Mouse (Mus musculus): ENCODE measurements around the gene Dhdds.
A peak's percentile ranks its signal among the peaks of the same experiment; 100 is the strongest.

The Dhdds gene

DNA sequence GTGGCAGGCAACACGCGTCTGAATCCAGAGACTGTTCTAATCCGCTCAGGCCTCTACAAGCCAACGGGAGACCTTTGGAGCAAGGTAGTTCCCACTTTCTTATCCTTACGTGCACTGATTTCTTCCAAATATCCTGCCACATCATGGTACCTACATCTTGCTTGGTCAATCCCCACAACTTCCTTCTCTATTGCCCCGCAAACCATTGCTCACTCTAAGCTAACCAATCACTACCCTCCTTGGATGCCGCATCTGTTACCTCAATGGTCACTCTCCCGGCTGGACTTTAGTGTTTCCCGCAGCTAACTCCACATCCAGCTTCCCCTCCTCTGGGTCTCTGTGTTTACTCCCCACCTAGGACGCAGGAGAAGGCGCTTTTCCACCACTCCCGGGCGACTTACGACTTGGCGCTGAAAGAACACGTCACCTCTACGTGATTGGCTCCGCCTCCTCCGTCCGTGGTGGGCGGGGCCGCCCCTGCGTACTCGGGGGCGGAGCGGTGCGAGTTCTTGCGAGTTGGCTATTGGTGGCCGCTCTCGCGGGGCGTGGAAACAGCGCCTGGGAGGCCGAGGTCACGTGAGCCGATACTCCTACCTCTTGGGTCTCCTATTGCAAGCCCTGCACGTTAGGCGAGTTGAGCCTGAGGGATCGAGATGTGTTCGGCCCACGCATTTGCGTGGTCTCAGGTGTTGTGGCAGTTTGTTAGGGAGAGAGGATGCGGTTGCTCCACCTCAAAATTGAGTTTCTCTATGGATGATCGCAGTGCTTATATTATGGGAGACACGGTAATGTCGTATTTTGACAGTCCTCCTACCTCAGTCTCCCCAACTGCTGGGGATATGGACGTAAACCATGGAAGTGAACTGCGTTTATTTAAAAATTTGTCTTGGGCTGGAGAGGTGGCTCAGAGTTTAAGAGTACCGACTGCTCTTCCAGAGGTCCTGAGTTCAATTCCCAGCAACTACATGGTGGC lies at the start of gene Dhdds:
Dhdds (minus strand) TSS at position 453 of the 973 bp plus-strand sequence.
- DNase-seq (ENCODE audit: low spot score in 2 of 2): peak; percentile 93 to 94

DNA sequence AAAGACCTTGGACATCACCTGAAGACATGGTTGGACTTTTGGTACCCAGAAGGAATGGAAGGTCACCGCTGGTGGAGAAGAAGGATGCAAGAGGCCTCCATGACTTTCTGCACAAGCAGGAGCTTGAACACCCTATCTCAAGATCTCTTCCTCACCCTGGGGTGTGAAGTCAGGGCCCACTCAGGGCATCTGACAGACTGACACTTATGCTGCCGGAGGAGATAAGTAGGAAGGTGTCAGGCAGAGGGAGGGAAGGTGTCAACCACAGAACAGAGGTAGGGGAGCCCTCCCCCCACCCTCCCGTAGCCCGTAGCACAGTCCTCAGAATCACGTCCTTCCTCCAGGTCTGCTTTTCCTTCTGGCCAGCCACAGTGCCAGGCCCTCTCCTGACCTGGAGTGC lies 46.9 kb upstream of the Dhdds start:
- no peak for DNase-seq (ENCODE audit: low spot score in 2 of 2)

DNA sequence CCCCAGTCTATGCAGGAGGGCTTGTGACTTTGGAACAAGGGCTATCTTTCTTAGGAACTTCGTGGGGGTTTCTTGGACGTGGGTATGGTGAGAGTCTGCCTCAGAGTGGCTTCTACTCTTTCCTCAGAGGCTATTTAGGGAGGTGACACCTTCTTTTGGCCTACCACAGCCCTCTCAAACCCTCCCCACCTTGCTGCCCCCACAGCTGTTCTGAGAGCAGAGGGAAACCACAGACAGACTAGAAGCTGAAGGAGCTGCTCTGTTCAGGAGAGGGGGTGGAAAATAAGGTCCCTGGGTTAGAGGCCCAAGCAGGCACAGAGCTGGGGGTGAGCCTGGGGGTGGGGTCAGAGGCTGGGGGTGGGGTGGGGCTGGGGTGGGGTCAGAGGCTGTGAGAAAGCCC lies 42.3 kb upstream of the Dhdds start:
- no peak for DNase-seq (ENCODE audit: low spot score in 2 of 2)

DNA sequence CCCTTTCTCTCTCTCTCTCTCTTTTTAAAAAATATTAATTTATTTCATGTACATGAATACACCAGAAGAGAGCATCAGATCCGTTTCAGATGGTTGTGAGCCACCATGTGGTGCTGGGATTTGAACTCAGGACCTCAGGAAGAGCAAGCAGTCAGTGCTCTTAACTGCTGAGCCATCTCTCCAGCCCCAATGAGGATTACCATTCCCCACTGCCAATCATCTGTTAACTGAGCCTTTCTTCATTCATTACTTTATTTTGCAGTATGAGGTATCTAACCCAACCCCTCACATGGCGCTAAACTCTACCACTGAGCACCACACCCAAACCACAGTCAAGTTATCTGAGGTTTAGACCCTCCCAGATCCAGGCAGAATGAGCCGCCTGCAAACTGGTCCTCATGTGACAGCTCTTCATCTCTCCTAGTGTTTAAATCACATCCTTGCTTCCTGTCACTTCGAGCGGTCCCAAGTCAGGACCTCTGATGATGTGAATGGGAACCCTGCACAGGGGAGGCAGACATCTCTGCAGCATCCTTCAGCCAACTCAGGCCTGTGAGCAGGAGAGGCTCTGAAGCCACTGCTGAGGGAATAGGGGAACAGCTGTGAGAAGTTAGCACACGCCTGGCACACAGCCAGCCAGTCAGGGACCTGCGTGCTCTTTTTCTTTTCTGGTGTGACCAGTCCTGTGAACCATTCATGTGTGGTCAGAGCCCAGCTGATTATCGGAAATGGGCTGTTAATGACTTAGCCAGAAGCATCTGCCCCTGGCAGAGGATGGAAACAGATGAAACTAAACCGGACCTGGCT lies 40.8 kb upstream of the Dhdds start:
- DNase-seq (ENCODE audit: low spot score in 2 of 2): no peak

DNA sequence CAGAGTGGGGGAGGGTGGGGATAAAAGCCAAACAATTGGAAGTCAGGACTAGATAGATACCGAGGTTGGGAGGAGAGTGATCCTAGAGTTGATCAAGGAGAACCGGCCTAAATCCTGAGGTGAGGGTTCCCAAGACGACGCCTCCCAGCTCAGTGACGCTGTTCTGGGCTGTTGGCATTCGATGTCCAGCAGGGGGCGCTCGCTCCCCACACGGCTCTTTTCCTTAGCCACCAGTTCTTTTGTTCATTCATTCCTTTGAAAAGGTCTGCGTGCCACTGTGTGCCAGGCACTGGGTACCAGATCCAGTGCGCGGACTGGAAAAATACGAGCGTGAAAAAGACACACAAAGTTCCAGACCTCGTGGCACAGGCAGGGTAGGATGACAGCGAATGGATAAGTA lies 35.2 kb upstream of the Dhdds start:
- DNase-seq (ENCODE audit: low spot score in 2 of 2): peak; percentile 45 to 55

DNA sequence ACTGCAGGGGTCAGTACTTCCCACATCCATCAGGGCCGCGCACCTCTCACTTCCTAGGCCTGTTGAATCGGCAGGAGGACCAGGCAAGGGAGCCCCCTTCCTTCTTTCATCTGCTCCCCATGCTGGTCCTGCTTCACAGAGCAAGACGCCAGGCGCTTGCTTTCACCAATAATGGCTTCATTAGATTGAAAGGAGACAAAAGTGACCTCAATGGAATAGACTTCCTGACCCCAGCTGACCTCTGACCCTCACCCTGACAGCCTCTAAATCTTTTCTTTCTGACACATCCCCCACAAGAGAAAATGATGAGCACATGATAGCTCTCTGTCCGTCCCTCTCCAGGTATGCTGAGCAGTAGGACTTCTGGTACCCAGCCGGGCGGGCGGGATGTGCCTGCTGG lies 25.1 kb upstream of the Dhdds start:
- no peak for DNase-seq (ENCODE audit: low spot score in 2 of 2)

DNA sequence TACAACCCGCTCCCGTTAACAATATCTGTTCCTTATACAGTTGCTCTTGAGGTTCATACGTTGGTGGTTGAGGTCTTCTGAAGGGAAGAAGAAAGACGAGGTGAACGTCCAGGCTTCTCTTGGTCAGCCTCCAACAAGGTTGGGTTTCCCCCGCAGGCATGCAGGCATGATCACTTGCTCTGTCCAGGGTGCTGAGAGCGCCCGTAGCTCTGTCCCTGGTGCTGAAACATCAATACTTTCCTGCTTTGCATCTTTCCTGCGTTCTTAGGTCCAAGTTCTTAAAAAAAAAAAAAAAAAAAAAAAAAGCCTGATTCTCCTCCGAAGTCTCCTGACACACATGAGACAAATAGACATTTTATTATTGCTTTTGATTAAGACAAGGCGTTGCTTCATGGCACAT lies 19.9 kb upstream of the Dhdds start:
- no peak for DNase-seq (ENCODE audit: low spot score in 2 of 2)

DNA sequence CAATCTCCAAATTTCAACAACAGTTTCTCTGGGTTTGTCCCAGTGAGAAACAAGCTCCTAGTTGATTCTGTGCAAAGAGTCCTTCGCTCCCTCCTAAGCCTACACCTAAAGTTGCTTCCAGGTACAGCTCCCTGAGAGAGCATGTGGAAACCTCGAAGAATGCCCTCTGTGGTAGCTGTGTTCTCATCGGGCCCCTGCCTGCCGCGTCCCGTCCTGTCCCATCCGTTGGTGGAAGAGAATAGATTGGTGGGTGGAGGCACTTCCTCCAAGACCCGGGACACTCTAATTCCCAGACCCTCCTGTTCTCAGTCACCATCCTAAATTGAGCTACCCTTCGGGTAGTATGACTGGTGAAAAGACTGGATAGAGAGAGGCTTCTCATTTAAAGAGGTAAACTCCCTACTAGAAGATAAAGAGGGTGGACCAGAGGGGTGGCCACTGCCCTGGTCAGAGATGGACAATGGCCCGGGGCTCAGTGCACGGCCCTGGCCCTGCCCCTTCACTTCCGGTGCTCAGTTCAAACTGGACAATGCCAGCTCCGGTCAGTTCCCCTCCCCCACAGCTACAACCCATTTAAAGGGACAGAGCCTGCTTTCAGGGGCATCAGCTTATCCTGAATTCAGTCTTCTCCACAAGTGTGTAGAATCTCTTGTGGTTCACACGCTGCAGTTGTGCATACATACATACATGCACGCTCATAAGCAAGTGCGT lies 19.1 kb upstream of the Dhdds start:
- DNase-seq (ENCODE audit: low spot score in 2 of 2): no peak

DNA sequence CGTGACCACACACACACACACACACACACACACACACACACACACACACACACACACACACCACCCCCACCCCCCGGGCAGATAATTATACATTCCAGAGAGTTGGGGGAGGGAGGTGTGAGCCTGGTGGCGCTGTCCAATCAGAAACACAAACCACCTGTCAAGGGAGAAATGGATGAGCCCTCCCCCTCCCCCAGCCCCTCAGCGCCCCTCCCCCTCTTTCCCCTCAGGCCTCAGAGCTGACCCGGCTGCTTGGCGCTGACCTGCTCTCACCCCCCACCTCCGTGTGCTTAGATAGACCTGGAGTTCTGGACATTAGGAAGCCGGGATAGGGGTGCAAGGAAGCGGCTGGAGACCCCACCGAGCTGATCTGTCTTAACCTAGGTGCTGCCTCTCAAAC lies 18.5 kb upstream of the Dhdds start:
- no peak for DNase-seq (ENCODE audit: low spot score in 2 of 2)

DNA sequence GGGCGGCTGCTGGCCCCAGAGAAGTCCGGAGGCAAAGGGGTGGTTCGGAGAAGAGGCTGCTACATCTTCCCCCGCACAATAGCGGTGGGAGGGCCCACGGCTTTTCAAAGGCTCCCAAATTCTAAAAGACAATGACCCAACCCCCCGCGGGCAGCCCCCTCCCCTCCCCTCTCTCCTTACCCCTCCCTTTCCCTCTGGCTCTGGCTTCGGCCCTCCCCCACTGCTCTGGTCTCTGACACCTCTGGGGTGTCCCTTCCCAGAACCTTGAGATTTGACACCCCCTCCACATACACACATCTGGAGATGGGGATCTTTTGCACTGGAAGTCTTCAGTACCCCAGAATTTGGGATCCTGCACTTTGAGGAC lies 18.0 kb upstream of the Dhdds start, which contains the start of gene Lin28a:
Lin28a (minus strand) TSS at position 63 of the 367 bp plus-strand sequence.
- DNase-seq (ENCODE audit: low spot score in 2 of 2): no peak

DNA sequence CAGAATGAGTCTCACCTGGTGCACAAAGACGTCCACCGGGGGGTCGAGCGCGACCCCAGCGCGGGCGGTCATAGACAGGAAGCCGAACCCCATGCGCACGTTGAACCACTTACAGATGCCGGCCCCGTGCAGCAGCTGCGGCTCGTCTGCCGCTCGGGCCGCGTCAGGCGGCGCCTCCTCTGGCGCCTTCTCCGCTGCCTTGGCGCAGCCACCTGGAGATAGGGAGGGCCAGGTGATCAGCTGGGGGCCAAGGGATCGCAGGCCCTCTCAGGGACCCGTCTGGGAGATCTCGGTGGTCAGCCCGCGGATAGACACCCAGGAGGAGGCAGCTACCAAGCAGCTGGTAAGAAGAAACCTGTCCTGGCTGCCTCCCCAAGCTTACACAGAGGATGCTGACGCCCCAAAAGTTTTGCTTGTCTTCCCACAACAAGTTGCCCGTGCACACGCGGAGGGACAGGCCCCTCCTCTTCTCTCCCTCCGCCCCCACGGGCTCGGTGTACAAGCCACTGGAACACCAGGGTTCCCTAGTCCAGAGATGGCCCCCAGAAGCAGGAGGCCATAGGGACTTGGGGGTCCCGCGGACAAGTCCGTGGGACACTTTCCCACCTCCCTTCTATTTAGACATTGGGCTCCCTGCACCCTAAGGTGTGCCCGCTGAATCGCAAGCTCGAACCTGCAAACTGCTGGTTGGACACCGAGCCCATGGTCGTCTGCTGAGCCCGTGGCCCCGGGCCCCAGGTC lies 17.5 kb upstream of the Dhdds start:
- DNase-seq (ENCODE audit: low spot score in 2 of 2): no peak

DNA sequence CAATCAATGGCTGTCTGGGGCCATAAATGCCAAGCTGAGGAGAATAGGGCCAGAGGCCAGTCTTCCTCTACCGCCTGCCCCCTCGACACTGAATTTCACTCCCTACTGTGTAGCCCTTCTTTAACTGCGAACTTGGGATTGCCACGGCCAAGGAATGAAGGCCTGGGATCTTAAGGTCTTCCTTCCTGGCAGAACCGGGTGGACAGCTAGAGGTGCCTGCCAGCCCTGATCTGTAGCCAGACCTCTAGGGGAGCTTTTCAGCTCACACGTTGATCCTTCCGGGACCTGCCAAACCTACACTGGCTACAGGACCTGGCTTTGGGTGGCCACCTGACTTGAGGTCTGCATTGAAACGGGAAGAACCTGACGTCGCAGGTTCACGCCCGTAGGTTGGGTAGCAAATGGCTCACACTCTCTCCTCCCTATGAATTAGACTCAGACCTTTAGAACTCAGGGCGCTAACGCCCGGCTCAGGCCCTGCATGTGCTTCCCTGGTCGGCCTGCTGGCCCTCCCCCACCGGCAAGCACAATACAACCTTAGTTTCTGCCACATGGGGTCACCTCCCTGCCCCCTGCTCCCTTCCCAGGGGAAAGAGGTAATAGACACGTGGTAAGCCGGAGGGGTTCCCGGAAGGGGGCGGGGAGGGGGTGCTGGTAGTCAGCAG lies 16.6 kb upstream of the Dhdds start:
- no peak for DNase-seq (ENCODE audit: low spot score in 2 of 2)

DNA sequence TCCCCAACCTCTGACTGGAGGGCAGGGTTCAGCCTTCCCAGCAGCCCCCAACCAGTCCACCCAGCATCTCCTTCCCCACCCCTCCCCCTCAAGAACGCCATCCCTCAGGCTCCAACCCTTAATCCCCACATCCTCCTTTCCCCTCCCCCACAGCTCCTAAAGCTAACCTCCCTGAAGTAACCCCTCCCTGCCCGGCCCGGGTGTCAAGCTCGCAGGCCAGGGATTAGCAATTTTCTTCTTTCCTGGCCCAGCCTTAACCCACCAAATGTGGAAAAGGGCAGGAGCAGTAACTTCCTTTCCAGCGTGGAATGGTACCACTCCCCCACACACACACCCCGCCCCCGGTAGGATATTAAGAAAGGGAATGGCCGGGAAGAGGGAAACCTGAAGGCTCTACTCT lies 16.0 kb upstream of the Dhdds start:
- no peak for DNase-seq (ENCODE audit: low spot score in 2 of 2)

DNA sequence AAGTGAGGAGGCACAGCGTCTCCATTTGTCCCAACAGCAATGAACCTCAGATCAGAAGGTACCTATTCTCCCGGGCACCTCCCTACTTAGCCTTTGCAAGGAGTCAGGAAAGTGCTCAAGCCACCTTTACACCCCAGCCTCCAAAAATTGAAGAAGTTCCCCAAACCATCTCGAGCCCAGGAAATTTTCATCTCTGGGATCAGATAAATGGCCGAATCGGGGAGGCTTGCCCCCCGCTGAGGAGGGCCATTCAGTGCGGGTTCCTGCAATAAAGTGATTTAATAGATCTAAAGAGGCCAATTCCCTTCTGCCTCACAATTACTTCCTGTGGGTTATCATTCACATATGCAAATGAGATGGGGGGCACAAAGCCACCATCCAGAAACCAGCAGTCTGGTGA lies 15.5 kb upstream of the Dhdds start:
- DNase-seq (ENCODE audit: low spot score in 2 of 2): no peak

DNA sequence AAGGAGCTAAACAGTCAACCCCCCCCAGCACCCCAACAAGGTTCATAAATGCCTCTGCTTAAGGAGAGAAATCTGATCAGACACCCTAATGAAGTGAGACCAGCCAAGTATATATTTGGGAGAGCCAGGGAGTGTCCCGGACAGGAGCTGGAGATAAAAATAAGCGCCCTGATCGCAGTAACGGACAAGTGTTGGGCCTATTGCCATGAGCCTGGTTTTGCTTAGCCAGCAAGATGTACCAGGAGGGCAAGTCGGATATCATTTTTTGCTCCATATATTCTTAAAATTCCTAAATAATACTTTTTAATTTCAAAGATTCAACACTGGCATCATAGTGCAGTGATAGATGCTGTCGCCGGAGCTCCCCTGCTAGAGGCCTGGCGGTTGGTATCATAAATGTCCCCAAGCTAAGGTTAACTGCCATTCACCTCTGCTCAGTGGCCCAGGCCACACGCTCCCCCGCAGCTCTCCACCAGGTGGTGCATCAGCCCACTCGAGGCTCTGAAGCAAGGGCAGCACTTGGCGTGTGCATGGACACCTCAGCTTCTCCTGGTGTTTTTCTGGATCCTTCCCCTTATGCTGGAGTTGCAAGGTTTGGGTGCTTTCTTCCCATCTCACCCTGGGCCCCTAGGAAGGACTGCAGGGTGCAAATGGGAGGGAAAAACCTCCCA lies 12.3 kb upstream of the Dhdds start:
- DNase-seq (ENCODE audit: low spot score in 2 of 2): no peak

DNA sequence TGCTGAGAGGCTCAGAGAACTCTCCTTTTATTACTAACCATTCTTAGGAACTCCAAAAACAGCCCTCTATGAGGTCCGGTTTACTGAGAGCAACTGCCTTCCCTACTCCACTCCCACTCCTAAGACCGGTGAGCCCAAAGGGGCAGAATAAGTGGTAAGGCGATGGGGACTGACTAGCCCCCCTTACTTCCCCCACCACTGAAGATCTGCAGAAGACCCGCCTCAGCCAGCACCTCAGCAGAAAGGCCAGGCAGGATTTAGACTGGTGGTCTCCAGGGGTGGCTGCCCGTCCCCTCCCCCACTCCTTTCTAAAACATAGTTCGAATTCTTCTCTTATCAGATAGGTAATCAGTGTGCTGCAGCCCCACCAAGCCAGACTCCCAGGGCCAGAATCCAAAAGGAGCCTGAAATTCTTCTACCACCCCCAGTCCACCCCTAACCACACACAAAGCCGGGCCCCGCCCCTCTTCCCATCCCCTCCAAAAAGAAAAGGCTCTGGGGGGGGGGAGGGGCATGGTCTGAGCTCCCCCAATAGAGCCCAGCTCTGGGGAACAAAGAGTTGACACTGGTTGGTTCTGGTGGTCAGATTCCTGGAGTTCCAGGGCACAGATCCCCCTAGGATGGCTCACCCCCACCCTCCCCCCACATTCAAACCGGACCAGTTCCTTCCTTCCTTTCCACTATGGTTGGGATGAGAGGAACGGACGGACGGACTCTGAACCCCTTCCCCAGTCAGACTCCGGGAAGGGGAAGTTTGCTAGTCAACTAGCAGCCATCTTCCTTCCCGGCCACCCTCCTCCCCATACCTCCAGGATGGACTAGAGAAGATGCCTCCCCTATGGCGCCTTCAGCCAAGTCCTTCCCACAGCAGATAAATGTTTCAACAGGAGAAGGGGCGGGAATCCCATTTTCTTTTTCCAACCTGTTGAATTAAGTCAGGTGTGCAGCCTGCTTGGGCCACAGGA lies 11.0 kb upstream of the Dhdds start:
- no peak for DNase-seq (ENCODE audit: low spot score in 2 of 2)

DNA sequence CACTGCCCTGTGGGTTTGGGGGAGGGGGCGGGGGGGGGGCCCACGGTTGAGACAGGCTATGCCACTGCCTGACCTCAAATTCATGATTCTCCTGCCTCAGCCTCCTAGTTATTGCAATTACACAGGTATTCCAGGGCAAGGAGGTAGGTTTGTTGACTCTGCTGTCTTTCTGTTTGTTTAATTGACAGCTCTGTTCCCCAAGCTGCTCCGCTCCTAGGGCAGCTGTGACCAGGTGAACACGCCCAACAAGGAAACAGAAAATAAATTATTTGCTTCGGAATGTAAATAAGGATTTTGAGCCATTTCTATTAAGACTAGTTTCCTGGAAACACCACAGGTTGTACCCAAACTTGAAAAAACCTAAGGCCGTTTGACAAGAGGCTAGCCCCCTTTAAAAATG lies 9.0 kb upstream of the Dhdds start:
- DNase-seq (ENCODE audit: low spot score in 2 of 2): no peak

DNA sequence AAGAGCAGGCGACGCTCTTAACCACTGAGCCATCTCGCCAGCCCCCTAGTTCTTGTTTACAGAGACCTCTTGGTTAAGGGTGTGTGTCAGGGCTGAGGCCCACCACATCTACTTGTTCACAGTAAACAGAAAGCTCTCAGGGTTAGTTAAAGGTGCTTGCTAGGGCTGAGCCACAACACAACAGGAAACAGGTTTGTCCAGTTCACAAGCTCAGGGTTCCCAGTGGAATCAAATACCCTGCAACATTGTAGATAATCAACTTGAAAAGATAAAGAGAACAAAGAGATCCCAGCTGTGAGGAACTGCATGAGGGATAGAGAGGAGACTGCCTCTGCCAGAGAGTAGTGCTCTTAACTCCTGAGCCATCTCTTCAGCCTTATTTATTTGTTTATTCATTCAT lies 6.1 kb upstream of the Dhdds start:
- DNase-seq (ENCODE audit: low spot score in 2 of 2): no peak

Measured in right cerebral cortex, postnatal 36 days (tissue).